Mouse (Mus musculus): ENCODE results near the gene Kcnk3.

Gene Kcnk3

DNA sequence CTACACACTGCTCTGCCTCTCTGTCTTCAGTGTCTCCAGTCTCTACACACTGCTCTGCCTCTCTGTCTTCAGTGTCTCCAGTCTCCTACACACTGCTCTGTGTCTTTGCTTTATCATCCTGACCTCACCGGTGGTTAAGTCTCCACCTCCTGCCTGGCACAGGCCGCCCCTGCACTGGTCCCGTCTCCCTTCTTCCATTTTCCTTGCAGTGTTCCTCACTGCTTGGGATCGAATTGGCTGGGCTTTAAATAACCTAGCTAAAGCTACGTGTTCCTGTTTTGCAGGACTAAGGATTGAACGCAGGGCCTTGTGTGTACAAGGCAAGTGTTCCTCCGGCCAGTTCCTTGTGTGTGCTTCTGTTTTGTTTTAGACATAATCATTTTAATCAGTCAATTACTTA is 82.1 kb downstream of the Kcnk3 start:
- no peak for DNase-seq (ENCODE audit: low read depth, low spot score)

DNA sequence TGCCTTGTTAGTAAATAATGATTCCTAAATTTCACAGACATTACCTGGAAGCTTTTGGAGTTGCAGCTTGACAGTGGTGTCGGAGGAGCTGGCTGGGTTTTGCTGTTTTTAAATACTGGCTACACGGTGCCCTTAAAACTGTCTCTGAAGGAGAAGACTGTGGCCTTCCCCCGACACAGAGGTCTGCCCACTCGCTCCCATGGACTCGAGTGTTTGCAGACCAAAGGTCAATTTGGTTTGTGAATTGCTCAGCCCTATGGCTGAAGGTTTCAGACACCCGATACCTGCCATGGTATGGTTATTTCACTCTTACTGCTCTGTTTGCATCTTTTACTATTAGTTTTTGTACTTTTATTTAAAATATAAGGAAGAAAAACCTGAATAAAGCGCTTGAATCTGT is 86.0 kb downstream of the Kcnk3 start:
- DNase-seq (ENCODE audit: low read depth, low spot score): no peak

All from telencephalon, adult 2 months (tissue).